Mouse (Mus musculus) limb, embryonic 12.5 days (tissue): ENCODE results near the gene Wasl. TPM values are rescaled to one million over a fixed set of nuclear protein-coding genes. Genes with fewer than 3 reads are reported as not detected.

ENCODE experiments used
- ATAC-seq: fragments of 200-750 bp; cut with Nextera tagmentation; 2 replicates; pipeline ENCODE4 v1.8.0; 2017; ENCODE audit warnings: low read depth, moderate TSS enrichment; ENCODE audit not compliant: insufficient number of reproducible peaks, insufficient read depth, low FRiP score, low TSS enrichment
- H3K27ac ChIP-seq: fragments of 300-500 bp; sonication (generic); 2 replicates; pipeline ENCODE4 v1.5.1; 2016; ENCODE audit warnings: mild to moderate bottlenecking, moderate library complexity
- H3K27me3 ChIP-seq: fragments of 300-500 bp; sonication (generic); 2 replicates; pipeline ENCODE4 v1.6.1; 2016; ENCODE audit warnings: mild to moderate bottlenecking, moderate library complexity
- H3K36me3 ChIP-seq: fragments of 300-500 bp; sonication (generic); 2 replicates; pipeline ENCODE4 v1.6.1; 2016; ENCODE audit warnings: mild to moderate bottlenecking, moderate library complexity
- H3K4me1 ChIP-seq: fragments of 300-500 bp; sonication (generic); replicated peaks from 2 replicates; pipeline ENCODE4 v1.6.1; 2016
- H3K4me2 ChIP-seq: fragments of 300-500 bp; sonication (generic); 2 replicates; pipeline ENCODE4 v1.6.1; 2016; ENCODE audit warnings: mild to moderate bottlenecking, moderate library complexity
- H3K4me3 ChIP-seq: fragments of 300-500 bp; sonication (generic); replicated peaks from 2 replicates; pipeline ENCODE4 v1.5.1; 2016; ENCODE audit warnings: mild to moderate bottlenecking
- H3K9ac ChIP-seq: fragments of 300-500 bp; sonication (generic); replicated peaks from 2 replicates; pipeline ENCODE4 v1.6.1; 2016; ENCODE audit warnings: mild to moderate bottlenecking, moderate library complexity
- H3K9me3 ChIP-seq: fragments of 300-500 bp; sonication (generic); 2 replicates; pipeline ENCODE4 v1.6.1; 2016; ENCODE audit warnings: mild to moderate bottlenecking, moderate library complexity
- WGBS: fragments of 180-500 bp; shearing (Covaris S2); methylation state at CpG from one replicate; pipeline ENCODE4 v1.1.7; 2016; 5-methylcytosine and 5-hydroxymethylcytosine counted together
- polyA plus RNA-seq: library from polyadenylated mRNA; unstranded; fragments of >200 nt; fragmentation: Nextera tagmentation; extraction: Ambion mirVana; gene quantifications from 2 replicates; pipeline ENCODE4 v1.2.1, GENCODE M21; 2016

Gene Wasl
- polyA plus RNA-seq, 1 experiment from 2014 or later = 80.7 TPM

DNA sequence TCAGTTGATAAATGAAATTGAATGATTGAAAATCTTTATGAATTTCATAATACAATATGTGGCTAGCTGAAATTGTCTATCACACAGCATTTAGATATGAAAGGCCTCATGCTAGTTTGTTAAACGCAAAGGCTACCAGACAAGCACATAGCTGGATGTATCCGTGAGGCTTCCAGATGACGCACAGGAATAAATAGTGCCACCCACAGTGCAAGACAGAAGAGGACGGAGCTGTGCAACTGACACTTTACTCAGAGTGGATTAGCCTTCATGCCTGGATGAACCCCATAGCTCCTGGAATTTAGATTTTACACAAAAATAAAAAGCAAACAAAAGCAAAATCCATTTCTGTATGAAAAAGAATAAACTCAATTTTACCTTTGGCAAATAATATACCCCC lies 50.9 kb downstream of the Wasl start:
- Histone ChIP-seq H3K27ac (no peak overlapping the region), H3K4me3 (no peak overlapping the region), H3K4me1 (no peaks in the 10 kb centered on the region), H3K4me2 (no peak overlapping the region), H3K27me3 (no peaks in the 10 kb centered on the region), H3K9me3 (no peaks in the 10 kb centered on the region), H3K36me3 (peaks cover 53% of the 10 kb centered on the region), H3K9ac (no peak overlapping the region)
- ATAC-seq = no peak
- WGBS = 92% methylated on average over 4 of the region's 4 CpGs

DNA sequence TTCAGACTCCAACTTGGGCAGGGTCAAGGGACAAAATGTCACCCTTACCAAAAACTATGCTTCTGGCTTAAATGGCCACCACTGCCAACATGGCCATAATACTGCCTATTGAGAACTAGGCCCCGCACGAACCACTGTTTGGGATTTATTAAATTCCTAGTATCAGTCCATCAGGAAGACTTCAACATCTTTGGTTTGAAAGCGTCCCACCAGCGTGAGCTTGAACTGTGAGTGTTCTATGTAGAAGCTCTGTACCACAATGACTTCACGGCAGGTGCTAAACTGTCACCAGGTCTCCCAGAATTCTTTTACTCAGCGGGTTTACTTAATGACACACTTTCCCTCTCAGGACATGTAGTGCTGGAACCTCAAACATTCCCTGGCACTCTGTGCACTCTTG lies 51.5 kb downstream of the Wasl start:
- no peak for ATAC-seq
- H3K27ac ChIP-seq = no peak overlapping the region
- H3K27me3 ChIP-seq = no peaks in the 10 kb centered on the region
- no peaks in the 10 kb centered on the region for H3K9me3 ChIP-seq
- 96% methylated on average over 6 of the region's 6 CpGs for WGBS
- H3K9ac ChIP-seq = no peak overlapping the region
- no peak overlapping the region for H3K4me2 ChIP-seq
- H3K36me3 ChIP-seq = peaks cover 52% of the 10 kb centered on the region
- H3K4me3 ChIP-seq = no peak overlapping the region
- no peaks in the 10 kb centered on the region for H3K4me1 ChIP-seq

DNA sequence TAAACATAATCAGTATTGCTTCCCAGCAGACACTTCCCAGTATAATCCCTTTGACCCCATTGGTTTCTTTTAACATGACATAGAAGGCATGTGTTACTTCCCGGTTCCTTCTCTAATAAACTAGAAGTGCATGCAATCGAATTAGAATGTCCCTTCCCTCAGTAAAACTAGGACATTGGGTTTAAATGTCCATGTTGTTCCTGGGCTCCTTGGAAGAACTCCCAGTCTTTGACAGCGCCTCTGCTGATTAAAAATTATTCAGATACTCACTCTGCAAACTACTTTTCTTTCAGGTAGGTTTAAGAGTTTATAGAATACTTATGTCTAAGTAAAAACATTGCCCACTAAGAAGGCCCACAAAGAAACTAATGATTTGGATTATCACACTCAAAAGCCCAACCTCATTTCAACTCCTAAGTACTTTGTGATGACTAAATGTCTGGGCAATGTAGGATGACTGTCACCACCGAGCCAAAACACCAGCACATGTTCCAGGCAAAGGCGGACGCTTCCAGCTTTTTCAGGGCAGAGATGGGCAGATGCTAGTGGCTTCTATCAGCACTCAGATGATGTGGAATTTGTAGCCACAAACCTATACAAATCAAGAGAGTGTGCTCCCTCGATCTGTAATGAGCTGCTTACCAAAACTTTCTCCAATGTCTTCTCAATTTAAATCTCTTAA lies 52.6 kb downstream of the Wasl start:
- no peak overlapping the region for H3K9ac ChIP-seq
- H3K9me3 ChIP-seq = no peaks in the 10 kb centered on the region
- no peak for ATAC-seq
- H3K27me3 ChIP-seq = no peaks in the 10 kb centered on the region
- no peak overlapping the region for H3K27ac ChIP-seq
- no peak overlapping the region for H3K4me3 ChIP-seq
- 90% methylated on average over 7 of the region's 7 CpGs for WGBS
- H3K4me2 ChIP-seq = no peak overlapping the region
- H3K4me1 ChIP-seq = no peaks in the 10 kb centered on the region
- peaks cover 41% of the 10 kb centered on the region for H3K36me3 ChIP-seq

DNA sequence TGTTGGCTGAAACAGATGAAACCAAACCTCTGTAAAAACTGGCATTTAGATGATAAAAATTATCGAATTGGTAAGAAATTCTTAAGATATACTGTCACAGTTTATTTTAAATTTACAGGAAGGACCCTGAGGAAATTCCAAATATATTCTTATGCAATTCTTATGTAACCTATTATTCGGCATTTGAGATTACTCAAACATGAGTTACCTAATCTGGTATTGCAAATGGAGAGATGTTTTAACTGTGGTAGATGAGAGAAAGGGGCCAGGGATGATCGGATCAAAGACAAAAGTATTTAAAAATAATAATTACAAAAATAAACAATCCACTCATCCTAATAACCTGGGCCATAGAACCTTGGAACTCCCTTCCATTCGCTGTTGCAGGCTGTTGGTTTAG lies 54.5 kb downstream of the Wasl start:
- no peak for ATAC-seq
- H3K36me3 ChIP-seq = peaks cover 28% of the 10 kb centered on the region
- H3K27ac ChIP-seq = no peak overlapping the region
- no peak overlapping the region for H3K9ac ChIP-seq
- H3K4me2 ChIP-seq = no peak overlapping the region
- no peaks in the 10 kb centered on the region for H3K9me3 ChIP-seq
- H3K4me3 ChIP-seq = no peak overlapping the region
- 92% methylated on average over 4 of the region's 4 CpGs for WGBS
- no peaks in the 10 kb centered on the region for H3K4me1 ChIP-seq
- no peaks in the 10 kb centered on the region for H3K27me3 ChIP-seq

DNA sequence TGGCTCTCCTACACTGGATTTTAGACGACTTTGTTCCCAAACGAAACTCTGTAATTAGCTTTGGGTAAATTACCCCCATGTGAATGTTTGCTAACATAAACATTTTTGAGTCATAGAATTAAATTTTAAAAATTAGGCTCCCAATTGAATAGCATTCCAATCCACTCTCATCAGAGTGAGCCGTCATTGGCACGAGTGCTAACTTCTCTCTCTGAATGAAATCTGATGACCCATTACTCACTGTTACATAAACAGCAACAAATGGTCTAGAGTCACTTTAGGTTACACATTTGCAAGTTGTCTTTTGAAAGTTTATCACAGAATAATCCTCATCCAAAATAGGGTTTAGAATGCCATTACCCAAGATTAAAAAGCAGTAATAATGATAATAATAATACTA lies 55.3 kb downstream of the Wasl start:
- WGBS = 68% methylated on average over 4 of the region's 4 CpGs
- H3K4me1 ChIP-seq = no peaks in the 10 kb centered on the region
- H3K27ac ChIP-seq = no peak overlapping the region
- no peak overlapping the region for H3K4me3 ChIP-seq
- no peak for ATAC-seq
- peaks cover 20% of the 10 kb centered on the region for H3K36me3 ChIP-seq
- H3K27me3 ChIP-seq = no peaks in the 10 kb centered on the region
- H3K9ac ChIP-seq = no peak overlapping the region
- no peak overlapping the region for H3K4me2 ChIP-seq
- no peaks in the 10 kb centered on the region for H3K9me3 ChIP-seq

DNA sequence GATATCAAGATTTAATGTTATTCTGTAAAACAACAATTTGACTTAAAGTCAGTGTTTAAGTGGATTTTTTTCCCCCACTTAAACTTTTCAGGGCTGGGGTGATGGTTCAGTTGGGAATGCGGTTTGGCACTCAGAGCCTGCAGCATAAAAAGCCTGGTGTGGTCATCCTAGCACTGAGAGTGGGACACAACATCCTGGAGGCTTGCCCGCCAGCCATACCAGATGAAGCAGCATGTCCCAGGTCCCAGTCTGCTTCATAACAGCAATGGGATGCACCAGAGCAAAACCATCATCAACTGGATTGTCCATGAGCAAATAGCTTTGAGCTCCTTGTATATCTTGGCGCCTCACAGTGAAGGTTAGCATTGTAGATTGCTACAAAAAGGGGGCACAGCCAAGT lies 56.1 kb downstream of the Wasl start:
- H3K4me2 ChIP-seq = no peak overlapping the region
- no peak for ATAC-seq
- 95% methylated on average over 3 of the region's 3 CpGs for WGBS
- no peaks in the 10 kb centered on the region for H3K9me3 ChIP-seq
- H3K36me3 ChIP-seq = peaks cover 13% of the 10 kb centered on the region; the same call in 1 of the 2 replicates
- no peaks in the 10 kb centered on the region for H3K4me1 ChIP-seq
- no peak overlapping the region for H3K27ac ChIP-seq
- H3K27me3 ChIP-seq = no peaks in the 10 kb centered on the region
- H3K9ac ChIP-seq = no peak overlapping the region
- no peak overlapping the region for H3K4me3 ChIP-seq

DNA sequence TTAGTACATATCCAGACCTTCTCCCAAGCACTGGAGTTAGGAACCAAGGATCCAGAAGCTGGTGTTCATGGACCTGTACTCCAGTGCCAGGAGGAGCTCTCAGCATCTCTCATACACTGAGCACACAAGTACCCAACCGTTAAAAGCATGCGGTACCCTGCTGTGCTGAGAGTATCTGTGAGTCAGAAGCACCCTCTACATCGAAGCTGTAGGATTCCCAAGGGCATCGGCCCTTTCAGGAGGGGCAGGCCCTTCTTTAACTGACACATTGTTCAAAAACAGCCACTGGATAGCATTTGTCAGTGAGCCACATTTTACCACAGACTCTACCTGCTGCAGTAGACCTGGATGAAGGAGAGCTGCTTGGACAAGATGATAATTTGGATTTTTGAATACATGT lies 56.7 kb downstream of the Wasl start:
- no peak for ATAC-seq
- peaks cover 8% of the 10 kb centered on the region; the same call in 1 of the 2 replicates for H3K36me3 ChIP-seq
- no peaks in the 10 kb centered on the region for H3K9me3 ChIP-seq
- no peaks in the 10 kb centered on the region for H3K27me3 ChIP-seq
- H3K4me2 ChIP-seq = no peak overlapping the region
- H3K9ac ChIP-seq = no peak overlapping the region
- WGBS = 83% methylated on average over 4 of the region's 4 CpGs
- H3K27ac ChIP-seq = no peak overlapping the region
- H3K4me1 ChIP-seq = no peaks in the 10 kb centered on the region
- no peak overlapping the region for H3K4me3 ChIP-seq

- Histone ChIP-seq H3K4me3 (no peak overlapping the region), H3K9ac (no peak overlapping the region), H3K9me3 (no peaks in the 10 kb centered on the region), H3K27me3 (no peaks in the 10 kb centered on the region), H3K36me3 (0 out of 2 replicates have a peak, but pooled peaks cover 7% of the 10 kb centered on the region), H3K27ac (no peak overlapping the region), H3K4me2 (no peak overlapping the region), H3K4me1 (no peaks in the 10 kb centered on the region)
- ATAC-seq = no peak
- 79% methylated on average over 15 of the region's 15 CpGs for WGBS
These were observed 57.3 kb downstream of the Wasl start for GRCm38 (mm10) chr6:24607531-24607930.

- WGBS = 81% methylated on average over 10 of the region's 10 CpGs
- ATAC-seq = no peak
- no peak overlapping the region for H3K9ac ChIP-seq
- no peak overlapping the region for H3K4me2 ChIP-seq
- H3K27me3 ChIP-seq = no peaks in the 10 kb centered on the region
- no peak overlapping the region for H3K4me3 ChIP-seq
- H3K27ac ChIP-seq = no peak overlapping the region
- no peaks in the 10 kb centered on the region for H3K9me3 ChIP-seq
- H3K4me1 ChIP-seq = no peaks in the 10 kb centered on the region
- H3K36me3 ChIP-seq = no peaks in the 10 kb centered on the region
These were observed 58.3 kb downstream of the Wasl start for GRCm38 (mm10) chr6:24606512-24606911.

DNA sequence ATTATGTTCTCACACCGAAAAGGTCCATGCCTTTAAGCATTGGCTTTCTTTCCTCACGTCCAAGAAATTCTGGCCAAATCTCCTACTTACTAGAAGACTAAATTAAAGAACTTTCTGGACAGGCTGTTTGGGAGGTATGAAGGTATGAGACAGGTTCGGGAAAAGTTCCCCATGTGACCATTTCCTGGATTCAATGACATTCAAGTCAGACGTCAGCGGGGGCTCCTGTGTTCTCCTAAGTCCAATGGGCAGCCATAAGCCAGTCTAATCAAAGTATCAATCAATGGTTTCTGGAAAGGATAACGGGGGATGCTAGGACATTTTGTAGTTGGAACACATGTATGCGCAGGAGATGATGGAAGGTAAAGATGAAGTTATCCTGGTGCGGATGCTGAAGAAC lies 59.2 kb downstream of the Wasl start:
- Histone ChIP-seq H3K9me3 (no peaks in the 10 kb centered on the region), H3K36me3 (no peaks in the 10 kb centered on the region), H3K27ac (no peak overlapping the region), H3K4me1 (no peaks in the 10 kb centered on the region), H3K9ac (no peak overlapping the region), H3K4me3 (no peak overlapping the region), H3K27me3 (no peaks in the 10 kb centered on the region), H3K4me2 (no peak overlapping the region)
- WGBS = 94% methylated on average over 8 of the region's 8 CpGs
- no peak for ATAC-seq

DNA sequence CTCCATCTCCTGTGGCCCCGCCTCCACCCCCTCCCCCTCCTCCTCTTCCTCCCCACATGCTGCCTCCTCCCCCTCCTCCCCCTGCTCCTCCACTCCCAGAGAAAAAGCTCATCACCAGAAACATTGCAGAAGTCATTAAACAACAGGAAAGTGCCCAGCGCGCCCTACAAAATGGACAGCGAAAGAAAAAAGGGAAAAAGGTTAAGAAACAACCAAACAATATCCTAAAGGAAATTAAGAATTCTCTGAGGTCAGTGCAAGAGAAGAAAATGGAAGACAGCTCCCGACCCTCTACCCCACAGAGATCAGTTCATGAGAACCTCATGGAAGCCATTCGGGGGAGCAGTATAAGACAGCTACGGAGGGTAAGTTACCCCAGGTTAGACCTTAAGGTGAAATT lies 60.5 kb downstream of the Wasl start:
- H3K4me3 ChIP-seq = no peak overlapping the region
- no peak overlapping the region for H3K27ac ChIP-seq
- H3K9ac ChIP-seq = no peak overlapping the region
- no peaks in the 10 kb centered on the region for H3K36me3 ChIP-seq
- 94% methylated on average over 7 of the region's 7 CpGs for WGBS
- no peaks in the 10 kb centered on the region for H3K27me3 ChIP-seq
- no peak overlapping the region for H3K4me2 ChIP-seq
- ATAC-seq = no peak
- H3K4me1 ChIP-seq = no peaks in the 10 kb centered on the region
- H3K9me3 ChIP-seq = no peaks in the 10 kb centered on the region

GRCm38 (mm10) chr6:24602993-24603392 lies 61.8 kb downstream of the Wasl start:
- H3K9me3 ChIP-seq = no peaks in the 10 kb centered on the region
- no peaks in the 10 kb centered on the region for H3K27me3 ChIP-seq
- no peak overlapping the region for H3K27ac ChIP-seq
- no peak overlapping the region for H3K4me3 ChIP-seq
- no peak for ATAC-seq
- no peaks in the 10 kb centered on the region for H3K4me1 ChIP-seq
- H3K9ac ChIP-seq = no peak overlapping the region
- 90% methylated on average over 5 of the region's 5 CpGs for WGBS
- H3K36me3 ChIP-seq = no peaks in the 10 kb centered on the region
- no peak overlapping the region for H3K4me2 ChIP-seq
